Mouse (Mus musculus) E14TG2a.4 (cell line): Measurements from ENCODE around the gene Lpcat4.

ENCODE experiments used
- CTCF ChIP-seq: conservative IDR thresholded peaks from 2 replicates; pipeline ENCODE4 v1.5.1; 2014; ENCODE audit warnings: low read length
- NANOG ChIP-seq: IDR thresholded peaks from 2 replicates; pipeline ENCODE4 v1.6.1; 2014; ENCODE audit warnings: borderline replicate concordance, low read length, mixed read lengths
- POU5F1 ChIP-seq: IDR thresholded peaks from 2 replicates; pipeline ENCODE4 v1.6.1; 2014; ENCODE audit warnings: low read length, borderline replicate concordance

DNA sequence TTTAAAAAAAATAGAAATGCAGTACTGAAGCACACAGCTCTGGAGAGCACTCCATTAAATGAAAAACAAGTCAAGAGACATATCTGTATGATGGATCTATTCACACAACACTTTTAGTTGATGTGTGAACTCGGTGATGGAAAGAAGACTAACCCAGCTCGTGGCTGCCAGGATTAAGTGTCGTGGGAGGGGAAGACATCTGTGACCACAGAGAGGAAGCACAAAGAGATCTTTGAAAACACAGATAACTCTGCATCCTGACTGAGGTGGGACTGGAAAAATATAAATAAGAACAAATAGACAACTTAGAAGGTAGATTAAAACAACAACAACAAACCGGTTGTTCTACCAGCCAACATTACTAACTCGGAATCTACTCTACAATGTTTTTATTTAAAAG lies 16.7 kb upstream of the Lpcat4 start:
- TF ChIP-seq CTCF (no peak), POU5F1 (no peak), NANOG (no peak)
